Mouse (Mus musculus) ES-Bruce4 (cell line): ENCODE data around the gene Oaz3. TPM values are rescaled to one million over a fixed set of nuclear protein-coding genes. Genes with fewer than 3 reads are reported as not detected.

Experiments used
- H3K27ac ChIP-seq: 2 replicates; pipeline ENCODE4 v1.5.1; 2012; ENCODE audit warnings: low read length, inconsistent platforms; ENCODE audit not compliant: insufficient read depth
- H3K27me3 ChIP-seq: 2 replicates; pipeline ENCODE4 v1.6.1; 2012; ENCODE audit warnings: mild to moderate bottlenecking, low read length, inconsistent platforms; ENCODE audit not compliant: control insufficient read depth, poor library complexity, insufficient read depth, severe bottlenecking
- H3K36me3 ChIP-seq: 2 replicates; pipeline ENCODE4 v1.6.1; 2012; ENCODE audit warnings: inconsistent platforms, mild to moderate bottlenecking, low read length, moderate library complexity; ENCODE audit not compliant: control insufficient read depth, poor library complexity, insufficient read depth, severe bottlenecking
- H3K4me1 ChIP-seq: one replicate; pipeline ENCODE4 v1.8.1; 2011; ENCODE audit warnings: low read length; ENCODE audit not compliant: control insufficient read depth, insufficient read depth
- H3K4me3 ChIP-seq: 2 replicates; pipeline ENCODE4 v1.5.1; 2011; ENCODE audit warnings: low read depth, mild to moderate bottlenecking, low read length
- H3K9ac ChIP-seq: 2 replicates; pipeline ENCODE4 v1.6.1; 2012; ENCODE audit warnings: low read depth, mild to moderate bottlenecking, inconsistent platforms; ENCODE audit not compliant: poor library complexity, severe bottlenecking
- H3K9me3 ChIP-seq: replicated peaks from 2 replicates; pipeline ENCODE4 v1.6.1; 2012; ENCODE audit warnings: mild to moderate bottlenecking, low read length, inconsistent platforms; ENCODE audit not compliant: control insufficient read depth, poor library complexity, insufficient read depth, severe bottlenecking
- CTCF ChIP-seq: IDR thresholded peaks from one replicate; pipeline ENCODE4 v1.8.1; 2011; ENCODE audit warnings: low read depth, low read length
- EP300 ChIP-seq: IDR thresholded peaks from 2 replicates; pipeline ENCODE4 v1.6.1; 2011; ENCODE audit warnings: low read depth, low read length; ENCODE audit not compliant: insufficient read depth
- POLR2A ChIP-seq: IDR thresholded peaks from one replicate; pipeline ENCODE4 v1.8.1; 2011; ENCODE audit warnings: low read length; ENCODE audit not compliant: insufficient read depth
- polyA plus RNA-seq: library from polyadenylated mRNA; stranded (reverse); fragments of >200 nt; gene quantifications from 2 replicates; pipeline ENCODE4 v1.2.4, GENCODE M21; 2011; ENCODE audit warnings: low read depth; ENCODE audit not compliant: missing spikeins, insufficient read depth, insufficient read length

Oaz3 gene
- polyA plus RNA-seq, 1 experiment, result 0.91 TPM

- Histone ChIP-seq H3K27me3 (no peaks in the 10 kb centered on the region), H3K4me3 (no peak overlapping the region), H3K36me3 (no peaks in the 10 kb centered on the region), H3K9me3 (no peaks in the 10 kb centered on the region), H3K27ac (no peak overlapping the region), H3K4me1 (no peaks in the 10 kb centered on the region), H3K9ac (no peak overlapping the region)
- TF ChIP-seq EP300 (no peak), POLR2A (no peak), CTCF (no peak)
These were observed 30.0 kb upstream of the Oaz3 start for GRCm38 (mm10) chr3:94473567-94474232.

GRCm38 (mm10) chr3:94473115-94473505, 29.4 kb upstream of the Oaz3 start:
- no peaks in the 10 kb centered on the region for H3K4me1 ChIP-seq
- H3K27ac ChIP-seq, result no peak overlapping the region
- no peaks in the 10 kb centered on the region for H3K27me3 ChIP-seq
- H3K9ac ChIP-seq, result no peak overlapping the region
- no peak overlapping the region for H3K4me3 ChIP-seq
- no peaks in the 10 kb centered on the region for H3K36me3 ChIP-seq
- H3K9me3 ChIP-seq, result no peaks in the 10 kb centered on the region
- no peak for TF ChIP-seq POLR2A
- no peak for TF ChIP-seq EP300
- no peak for TF ChIP-seq CTCF

- H3K4me3 ChIP-seq, result peak overlapping the region; percentile 24
These were observed 28.9 kb upstream of the Oaz3 start for GRCm38 (mm10) chr3:94472447-94473114.

GRCm38 (mm10) chr3:94468931-94469330, 25.2 kb upstream of the Oaz3 start:
- Histone ChIP-seq H3K36me3 (no peaks in the 10 kb centered on the region), H3K27ac (no peak overlapping the region), H3K9me3 (no peaks in the 10 kb centered on the region), H3K4me3 (no peak overlapping the region), H3K4me1 (no peaks in the 10 kb centered on the region), H3K9ac (no peak overlapping the region), H3K27me3 (no peaks in the 10 kb centered on the region)
- TF ChIP-seq POLR2A (no peak), CTCF (no peak), EP300 (no peak)

More at GRCm38 (mm10) chr3:94472447-94473114, 28.9 kb upstream of the Oaz3 start:
- Histone ChIP-seq H3K27me3 (no peaks in the 10 kb centered on the region), H3K27ac (no peak overlapping the region), H3K4me1 (no peaks in the 10 kb centered on the region), H3K9ac (no peak overlapping the region), H3K36me3 (no peaks in the 10 kb centered on the region), H3K9me3 (no peaks in the 10 kb centered on the region)
- TF ChIP-seq EP300, result no peak

GRCm38 (mm10) chr3:94465632-94466430, 22.1 kb upstream of the Oaz3 start:
- TF ChIP-seq POLR2A (no peak), CTCF (no peak), EP300 (no peak)
- no peak overlapping the region for H3K9ac ChIP-seq
- no peaks in the 10 kb centered on the region for H3K4me1 ChIP-seq
- no peak overlapping the region for H3K4me3 ChIP-seq
- no peak overlapping the region for H3K27ac ChIP-seq
- no peaks in the 10 kb centered on the region for H3K36me3 ChIP-seq
- H3K9me3 ChIP-seq, result no peaks in the 10 kb centered on the region
- H3K27me3 ChIP-seq, result no peaks in the 10 kb centered on the region
